Mouse (Mus musculus) brain, embryonic 14.5 days (tissue): Measurements from ENCODE around the gene Slit2. TPM values are rescaled to one million over a fixed set of nuclear protein-coding genes. Genes with fewer than 3 reads are reported as not detected.

Experiments used
- DNase-seq: peaks from one replicate; pipeline ENCODE4 v3.0.0-alpha.2; 2011; ENCODE audit warnings: low read depth
- CTCF ChIP-seq: fragments of 200-500 bp; IDR thresholded peaks from 2 replicates; pipeline ENCODE4 v1.5.1; 2012; ENCODE audit warnings: inconsistent platforms, mild to moderate bottlenecking, moderate library complexity, borderline replicate concordance; ENCODE audit not compliant: insufficient read depth, insufficient read length; ENCODE audit errors: extremely low read depth
- POLR2A ChIP-seq: fragments of 200-500 bp; IDR thresholded peaks from 2 replicates; pipeline ENCODE4 v1.6.1; 2012; ENCODE audit warnings: mild to moderate bottlenecking, inconsistent platforms, borderline replicate concordance; ENCODE audit not compliant: poor library complexity, insufficient read depth, insufficient read length, severe bottlenecking; ENCODE audit errors: extremely low read depth
- polyA plus RNA-seq: library from polyadenylated mRNA; depleted of rRNA; stranded (reverse); fragments of >200 nt; gene quantifications from 2 replicates; pipeline ENCODE4 v1.2.3, GENCODE M21; 2012

The Slit2 gene
- polyA plus RNA-seq, 1 experiment, result 31.8 TPM

- TF ChIP-seq CTCF (no peak), POLR2A (no peak)
- peak; percentile 79 for DNase-seq
Observed at GRCm38 (mm10) chr5:47985901-47986670, 3.1 kb downstream of the Slit2 start.

GRCm38 (mm10) chr5:47990926-47991325, 8.0 kb downstream of the Slit2 start:
- TF ChIP-seq POLR2A, result no peak
- no peak for TF ChIP-seq CTCF
- no peak for DNase-seq

- no peak for TF ChIP-seq CTCF
- TF ChIP-seq POLR2A, result no peak
- DNase-seq, result no peak
Observed at GRCm38 (mm10) chr5:48003708-48004415, 20.9 kb downstream of the Slit2 start.

GRCm38 (mm10) chr5:48005533-48005932, 22.6 kb downstream of the Slit2 start:
- peak; percentile 71 for DNase-seq
- TF ChIP-seq CTCF, result no peak
- TF ChIP-seq POLR2A, result no peak

GRCm38 (mm10) chr5:48006059-48006458, 23.1 kb downstream of the Slit2 start:
- TF ChIP-seq POLR2A, result no peak
- no peak for TF ChIP-seq CTCF
- no peak for DNase-seq

- TF ChIP-seq CTCF (no peak), POLR2A (no peak)
- no peak for DNase-seq
Observed at GRCm38 (mm10) chr5:48023441-48023840, 40.5 kb downstream of the Slit2 start.

GRCm38 (mm10) chr5:48034875-48035274, 51.9 kb downstream of the Slit2 start:
- TF ChIP-seq POLR2A (no peak), CTCF (no peak)

GRCm38 (mm10) chr5:48038033-48038432, 55.1 kb downstream of the Slit2 start:
- TF ChIP-seq CTCF, result peak; percentile 55; the same call in 1 of the 2 replicates
- TF ChIP-seq POLR2A, result no peak
- DNase-seq, result peak; percentile 74

More at GRCm38 (mm10) chr5:48034875-48035274, 51.9 kb downstream of the Slit2 start:
- DNase-seq, result no peak

- DNase-seq, result peak; percentile 75
- TF ChIP-seq POLR2A, result no peak
- TF ChIP-seq CTCF, result no peak
Observed at GRCm38 (mm10) chr5:48048986-48049751, 66.2 kb downstream of the Slit2 start.

GRCm38 (mm10) chr5:48050637-48051314, 67.8 kb downstream of the Slit2 start:
- no peak for TF ChIP-seq POLR2A
- TF ChIP-seq CTCF, result no peak
- DNase-seq, result no peak
